Mouse (Mus musculus) right cerebral cortex, adult 2 months (tissue): Measurements from ENCODE around the gene Fscn1.

Experiments
- DNase-seq, 2 experiments: peaks; one replicate each; pipeline ENCODE4 v3.0.0; 2021 to 2022; ENCODE audit warnings: low spot score in 2 of 2

Fscn1 gene

DNA sequence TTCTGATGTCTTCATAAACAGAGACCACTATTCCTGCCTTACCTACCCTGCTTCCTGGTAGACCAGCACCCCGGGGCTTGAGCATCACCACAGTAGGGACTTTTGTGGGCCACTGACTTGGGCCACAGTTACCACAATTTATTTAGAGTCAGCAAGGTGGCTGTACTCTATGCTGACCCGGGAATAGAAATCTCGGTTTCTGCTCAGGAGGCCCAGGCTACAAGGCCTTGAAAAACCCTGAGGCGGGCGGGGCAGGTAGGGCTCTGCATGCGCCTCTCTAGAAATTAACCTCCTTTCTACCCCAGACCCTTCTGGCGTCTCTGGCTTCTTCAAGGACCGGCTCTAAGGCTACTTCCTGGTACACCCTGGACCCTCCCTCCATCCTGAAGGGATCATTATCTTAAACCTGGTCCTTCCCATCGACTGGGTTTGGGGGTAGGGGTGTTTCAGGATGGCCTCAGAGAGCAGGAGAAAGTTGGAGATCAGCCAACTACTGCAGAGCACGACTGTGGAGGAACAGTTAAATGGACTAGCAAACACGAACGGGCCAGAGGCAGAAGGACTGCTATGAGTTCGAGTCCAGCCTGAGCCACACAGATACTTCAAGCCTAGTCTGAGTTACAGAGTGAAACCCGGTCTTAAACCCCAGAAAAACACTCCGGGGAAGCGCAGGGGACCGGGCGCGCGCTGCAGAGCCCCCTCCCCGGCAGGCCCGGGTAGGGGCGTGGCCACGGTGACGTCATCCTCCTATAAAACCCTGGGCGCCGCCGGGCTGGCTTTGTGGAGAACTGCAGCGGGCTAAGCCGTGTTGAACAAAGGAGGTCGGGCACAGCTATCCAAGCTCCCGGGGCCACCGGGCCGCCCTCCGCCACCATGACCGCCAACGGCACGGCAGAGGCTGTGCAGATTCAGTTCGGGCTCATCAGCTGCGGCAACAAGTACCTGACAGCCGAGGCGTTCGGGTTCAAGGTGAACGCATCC lies at the start of gene Fscn1:
TSS of gene Fscn1 (plus strand) at position 768 of the 981 bp plus-strand sequence.
- peak; percentile 92 to 95 for DNase-seq

DNA sequence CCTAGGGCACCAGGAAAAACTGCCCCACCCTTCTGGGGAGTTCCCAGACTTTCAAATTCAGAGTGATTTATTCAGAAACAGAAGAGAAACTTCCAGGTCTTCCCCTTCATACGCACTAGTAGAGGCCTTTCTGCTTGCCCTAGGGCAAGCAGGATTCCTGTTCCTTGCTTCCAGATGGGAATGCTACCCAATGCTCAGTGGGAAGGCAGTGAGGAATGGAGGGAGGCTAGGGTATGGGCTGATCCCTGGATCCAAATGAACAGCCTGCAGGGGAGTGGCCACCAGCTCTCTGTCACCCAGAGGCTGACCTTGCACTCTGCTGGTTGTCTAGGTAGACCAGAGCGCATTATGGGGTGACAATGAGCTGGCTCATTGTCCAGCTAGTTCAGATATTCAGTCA lies 48.5 kb upstream of the Fscn1 start:
- DNase-seq, result no peak

DNA sequence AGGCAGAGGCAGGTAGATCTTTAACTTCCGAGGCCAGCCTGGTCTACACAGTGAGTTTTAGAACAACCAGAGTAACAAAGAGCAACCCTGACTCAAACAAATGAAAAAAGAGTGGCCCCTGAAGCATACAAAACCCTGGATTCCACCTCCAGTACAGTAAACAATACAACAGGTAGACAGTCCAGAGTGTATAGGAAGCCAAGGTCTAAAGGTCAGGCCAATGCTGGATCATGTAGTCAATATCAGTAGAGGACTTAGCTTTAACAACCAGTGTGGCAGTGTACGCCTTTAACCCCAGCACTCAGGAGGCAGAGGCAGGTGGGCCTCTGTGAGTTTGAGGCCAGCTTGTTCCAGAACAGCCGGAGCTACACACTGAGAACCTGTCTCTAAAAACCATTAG lies 47.8 kb upstream of the Fscn1 start:
- DNase-seq, result no peak

DNA sequence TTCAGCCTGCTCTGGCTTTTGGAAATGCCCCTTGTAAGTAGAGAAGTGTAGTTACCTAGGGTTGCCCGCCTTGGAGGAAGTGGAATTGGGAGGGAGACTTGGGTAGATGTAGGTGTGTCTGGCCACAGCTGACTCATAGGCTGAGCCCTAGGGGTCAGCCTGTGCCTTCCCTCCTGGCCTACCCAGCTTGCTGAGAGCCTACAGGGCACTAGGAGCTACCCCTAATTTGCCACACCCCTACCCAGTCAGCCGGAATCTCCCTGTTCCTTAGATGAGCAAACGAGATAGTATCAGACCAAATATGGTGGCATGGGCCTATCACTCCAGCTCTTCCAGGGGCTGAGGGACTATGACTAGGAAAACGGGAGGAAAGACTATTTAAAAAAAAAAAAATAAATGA lies 47.4 kb upstream of the Fscn1 start:
- no peak for DNase-seq

GRCm38 (mm10) chr5:142915231-142915630 lies 44.9 kb upstream of the Fscn1 start:
- DNase-seq, result no peak

GRCm38 (mm10) chr5:142916593-142916992 lies 43.5 kb upstream of the Fscn1 start:
- no peak for DNase-seq

- no peak for DNase-seq
Observed at GRCm38 (mm10) chr5:142917402-142917801, 42.7 kb upstream of the Fscn1 start.

DNA sequence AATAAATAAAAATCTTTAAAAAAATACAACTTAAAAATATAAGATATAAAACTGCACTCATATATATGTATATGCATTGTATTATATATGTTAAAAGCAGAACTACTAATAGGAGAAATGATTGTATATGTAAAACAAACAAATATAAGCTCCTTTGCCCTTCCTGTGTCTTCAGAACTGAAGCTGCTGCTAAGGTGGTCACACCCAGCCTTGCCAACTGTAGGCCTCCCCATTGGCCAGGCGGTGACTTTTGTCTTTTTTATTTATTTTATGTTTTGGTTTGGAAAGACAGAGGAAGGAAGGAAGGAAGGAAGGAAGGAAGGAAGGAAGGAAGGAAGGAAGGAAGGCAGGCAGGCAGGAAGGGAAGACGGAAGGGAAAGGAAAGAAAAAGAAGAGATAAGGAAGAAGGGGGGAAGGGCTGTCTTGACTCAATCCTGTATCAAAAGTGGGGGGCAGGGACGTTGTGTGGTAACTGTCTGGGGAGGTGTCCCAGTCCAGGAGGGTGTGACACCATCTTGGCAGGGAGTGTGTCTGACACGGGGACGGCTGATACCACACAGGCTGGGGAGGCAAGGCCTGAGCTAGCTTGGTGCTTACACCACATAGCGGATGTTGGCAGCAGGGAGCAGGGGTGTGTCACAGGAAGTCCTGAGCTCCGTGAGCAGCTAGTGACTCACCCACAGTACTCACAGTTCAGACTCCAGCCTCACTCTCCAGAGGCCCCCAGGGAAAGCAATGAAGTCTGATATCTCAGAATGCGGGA lies 39.7 kb upstream of the Fscn1 start:
- DNase-seq, result no peak

GRCm38 (mm10) chr5:142921074-142921459 lies 39.1 kb upstream of the Fscn1 start:
- DNase-seq, result no peak

DNA sequence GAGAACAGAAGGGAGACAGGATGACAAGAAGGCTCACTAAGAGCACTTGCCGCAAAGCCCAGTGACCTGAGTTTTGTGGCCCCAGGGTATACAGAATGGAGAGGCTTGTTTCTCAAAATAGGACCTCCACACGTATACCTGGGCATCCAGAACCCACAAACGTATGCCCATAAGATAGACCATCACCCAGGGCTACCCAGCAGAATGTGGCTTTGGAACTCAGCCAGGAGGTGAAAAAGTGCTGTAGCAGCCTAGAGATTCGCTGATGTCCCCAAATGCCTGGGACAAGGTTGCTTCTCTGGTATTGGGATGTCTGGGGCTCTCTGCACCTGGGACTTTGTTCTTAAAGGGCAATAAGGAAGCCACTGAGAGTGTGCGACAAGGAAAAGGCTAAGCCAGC lies 37.9 kb upstream of the Fscn1 start:
- DNase-seq, result no peak

- no peak for DNase-seq
Observed at GRCm38 (mm10) chr5:142923781-142924180, 36.4 kb upstream of the Fscn1 start.

- no peak for DNase-seq
Observed at GRCm38 (mm10) chr5:142924336-142924959, 35.7 kb upstream of the Fscn1 start.

DNA sequence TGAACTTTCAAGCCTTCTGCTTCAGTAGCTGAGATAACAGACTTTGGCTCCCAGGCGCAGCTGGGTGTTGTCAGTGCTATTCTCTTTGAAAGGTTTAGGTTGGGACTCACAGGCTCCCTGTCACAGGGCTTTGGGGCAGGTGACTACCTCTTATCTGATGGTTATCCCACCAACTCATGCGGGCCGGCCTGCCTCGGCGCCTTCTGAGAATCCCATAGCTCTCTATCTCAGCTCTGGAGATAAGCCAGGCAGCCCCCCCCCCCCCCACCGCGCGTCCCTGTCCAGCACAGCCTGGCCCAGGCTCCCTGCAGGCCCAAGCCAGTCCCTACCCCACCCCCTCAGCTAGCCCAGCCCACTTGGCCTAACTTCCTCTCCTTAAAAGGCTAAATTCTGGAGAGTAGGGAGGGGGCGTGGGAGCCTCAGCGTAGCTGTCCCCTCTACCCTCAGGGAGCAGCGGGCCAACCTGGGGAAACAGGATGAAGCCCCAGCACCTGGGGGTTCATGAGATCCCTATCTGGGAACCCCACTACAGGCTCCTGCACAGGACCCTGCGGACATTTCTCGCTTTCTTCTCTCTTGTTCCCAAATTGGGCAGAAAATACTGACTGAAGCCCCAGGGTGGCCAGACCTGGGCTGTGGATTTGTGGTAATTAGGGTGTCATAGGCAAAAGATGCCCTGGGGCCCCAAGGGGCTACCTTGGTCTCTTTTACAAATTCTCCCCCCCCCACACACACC lies 33.8 kb upstream of the Fscn1 start:
- no peak for DNase-seq

GRCm38 (mm10) chr5:142926940-142927228 lies 33.3 kb upstream of the Fscn1 start:
- DNase-seq, result no peak

GRCm38 (mm10) chr5:142927341-142927930 lies 32.7 kb upstream of the Fscn1 start:
- no peak for DNase-seq

DNA sequence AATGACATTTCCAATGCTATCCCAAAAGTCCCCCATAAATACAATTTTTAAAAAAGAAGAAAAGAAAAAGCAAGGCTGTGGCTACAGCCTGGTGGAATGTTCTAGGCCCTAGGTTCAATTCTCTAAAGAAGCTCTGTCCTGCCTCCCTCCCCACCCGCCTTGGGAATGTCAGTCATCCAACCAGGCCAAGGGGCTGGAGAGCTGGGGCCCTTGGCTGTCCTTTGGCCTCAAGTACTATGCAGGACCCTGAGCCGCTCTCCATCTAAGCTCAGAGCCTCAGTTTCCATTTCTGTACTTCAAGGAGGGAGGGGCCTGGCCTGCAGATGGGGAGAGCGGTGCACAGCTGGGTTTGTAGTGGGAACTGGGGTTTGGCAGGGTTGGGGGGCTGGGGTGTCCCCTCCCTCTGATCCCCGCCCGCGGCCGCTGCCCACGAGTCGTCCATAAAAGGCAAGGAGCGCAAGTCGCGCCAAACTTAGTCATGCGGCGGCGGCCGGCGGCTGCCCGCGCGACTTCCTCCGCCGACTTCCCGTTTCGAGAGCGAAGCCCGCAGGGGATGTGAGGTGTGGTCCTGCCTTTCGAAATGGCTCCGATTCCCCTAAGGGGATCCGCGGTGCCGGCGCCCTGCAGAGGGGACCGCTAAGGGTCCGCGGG lies 31.3 kb upstream of the Fscn1 start:
- DNase-seq, result peak; percentile 74 to 80

DNA sequence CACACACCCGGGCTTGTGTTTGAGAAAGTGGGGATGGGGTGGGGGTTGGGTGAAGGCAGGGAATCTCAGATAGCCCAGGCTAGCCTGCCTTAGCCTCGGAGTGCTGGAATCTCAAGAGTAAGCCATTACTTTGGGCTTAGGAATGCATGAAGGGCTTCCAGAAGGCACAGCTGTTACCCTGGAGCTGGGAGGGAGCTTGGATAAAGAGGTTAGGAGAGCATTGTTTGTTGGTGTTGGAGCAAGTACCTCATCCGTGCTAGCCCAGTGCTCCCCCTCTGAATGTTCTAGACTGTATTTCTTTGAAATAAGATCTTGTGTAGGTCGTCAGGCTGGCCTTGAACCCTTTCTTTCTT lies 30.8 kb upstream of the Fscn1 start:
- DNase-seq, result no peak

DNA sequence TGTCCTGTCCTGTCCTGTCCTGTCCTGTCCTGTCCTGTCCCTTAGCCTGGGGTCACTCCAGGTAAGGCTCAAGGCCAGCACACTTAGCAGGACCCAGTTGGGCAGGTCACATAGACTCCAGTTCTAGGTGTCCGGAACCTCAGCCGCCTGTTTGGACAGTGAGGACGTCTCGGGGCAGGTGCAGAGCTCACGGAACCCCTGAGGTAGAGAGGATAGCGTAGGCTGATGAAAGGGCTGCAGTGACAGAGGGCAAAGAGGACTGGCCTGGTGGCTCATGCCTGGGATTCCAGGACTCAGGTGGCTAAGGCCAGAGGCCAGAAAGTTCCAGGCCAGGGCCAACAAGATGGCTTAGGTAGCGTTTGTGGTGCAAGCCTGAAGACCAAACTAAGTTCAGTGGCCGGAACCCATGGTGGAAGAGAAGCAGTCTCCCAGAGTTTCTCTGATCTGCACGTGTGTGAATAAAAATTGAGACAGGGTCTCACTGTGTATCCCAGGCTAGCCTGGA lies 28.9 kb upstream of the Fscn1 start:
- DNase-seq, result no peak

DNA sequence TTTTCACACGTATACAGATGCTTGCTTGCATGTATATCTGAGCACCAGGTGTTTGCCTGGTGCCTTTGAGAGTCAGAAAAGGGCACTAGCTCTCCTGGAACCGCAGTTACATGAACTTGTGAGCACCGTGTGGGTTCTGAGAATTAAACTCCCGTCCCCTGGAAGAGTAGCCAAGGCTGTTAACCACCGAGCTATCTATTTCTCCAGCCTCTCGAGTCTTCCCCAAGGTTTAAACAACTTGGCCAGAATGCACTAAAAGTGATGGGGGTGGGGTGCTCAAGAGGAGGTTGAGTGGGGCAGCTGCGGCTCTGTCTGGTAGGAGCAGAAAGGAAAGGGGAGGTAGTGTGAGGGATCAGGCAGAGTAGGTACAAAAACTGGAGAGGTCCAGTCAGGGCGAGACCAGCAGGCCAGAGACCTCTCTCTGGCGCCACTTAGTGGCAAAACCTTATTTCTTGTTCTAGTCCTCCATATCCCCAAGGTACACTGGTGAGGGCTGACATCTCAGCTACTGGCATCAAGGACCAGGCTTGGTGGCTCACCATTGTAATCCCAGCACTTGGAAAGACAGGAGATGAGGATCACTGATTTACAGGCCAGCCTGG lies 28.0 kb upstream of the Fscn1 start:
- peak; percentile 76 for DNase-seq

- DNase-seq, result no peak
Observed at GRCm38 (mm10) chr5:142932731-142933130, 27.4 kb upstream of the Fscn1 start.
